Mouse (Mus musculus): Measurements from ENCODE around the gene Bex6. TPM values are rescaled to one million over a fixed set of nuclear protein-coding genes. Genes with fewer than 3 reads are reported as not detected.
A peak's percentile ranks its signal among the peaks of the same experiment; 100 is the strongest.

The Bex6 gene
- polyA plus RNA-seq, 1 experiment from 2014 or later, result not detected

DNA sequence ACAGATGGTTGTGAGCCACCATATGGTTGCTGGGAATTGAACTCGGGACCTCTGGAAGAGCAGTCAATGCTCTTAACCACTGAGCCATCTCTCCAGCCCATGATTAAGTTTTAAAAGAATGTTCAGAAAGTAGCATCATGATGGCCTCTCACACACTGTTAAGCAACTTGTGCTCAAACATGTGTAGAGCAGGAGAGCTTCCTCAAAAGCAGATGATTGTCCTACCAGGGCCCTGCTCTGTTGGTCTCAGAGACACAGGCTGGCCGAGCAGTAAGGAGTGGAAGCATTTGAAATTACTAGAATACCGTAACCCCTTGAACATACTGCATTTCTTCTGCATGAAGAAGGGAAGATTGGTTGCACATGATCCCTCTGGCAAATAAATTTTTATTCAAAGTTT lies 20.7 kb upstream of the Bex6 start:
- Histone ChIP-seq H3K9ac (replicated peaks) (no peak overlapping the region), H3K4me3 (no peak overlapping the region), H3K9me3 (no peaks in the 10 kb centered on the region), H3K4me1 (peaks cover 29% of the 10 kb centered on the region), H3K27me3 (no peaks in the 10 kb centered on the region), H3K36me3 (no peaks in the 10 kb centered on the region), H3K27ac (replicated peaks) (no peak overlapping the region), H3K4me2 (replicated peaks) (no peak overlapping the region)
- ATAC-seq (replicated peaks), result no peak
- 88% methylated on average over 3 of the region's 3 CpGs for WGBS

DNA sequence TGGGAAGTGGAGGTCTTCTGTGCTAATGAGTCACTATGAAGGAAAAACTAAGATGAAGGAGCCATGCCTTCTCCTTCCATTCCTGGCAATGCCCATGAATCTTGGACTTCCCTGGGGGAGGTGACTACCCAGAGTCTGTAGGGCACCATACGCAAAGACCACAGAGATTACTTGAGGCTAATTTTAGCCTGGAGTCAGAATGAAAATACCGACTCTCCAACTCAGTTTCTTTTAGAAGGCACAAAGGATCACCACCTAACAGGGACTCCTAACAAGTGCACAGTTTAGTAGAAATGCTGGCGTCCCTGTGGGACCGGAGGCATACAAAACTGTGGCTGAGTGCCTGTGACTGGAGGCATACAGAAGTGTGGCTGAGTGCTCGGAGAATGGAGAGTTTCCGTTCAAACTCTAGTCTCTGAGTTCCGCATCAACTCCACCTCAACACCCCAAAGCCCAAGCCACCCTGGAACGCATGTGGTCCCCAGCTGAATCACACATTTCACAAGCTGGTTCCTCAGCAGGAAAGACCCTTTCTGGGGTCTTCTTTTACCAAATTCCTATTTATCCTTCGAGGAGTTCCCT lies 18.8 kb upstream of the Bex6 start:
- WGBS, result 90% methylated on average over 9 of the region's 9 CpGs
- H3K9ac ChIP-seq (replicated peaks), result no peak overlapping the region
- no peak overlapping the region for H3K4me2 ChIP-seq (replicated peaks)
- H3K4me1 ChIP-seq, result peaks cover 19% of the 10 kb centered on the region
- ATAC-seq (replicated peaks), result no peak
- H3K4me3 ChIP-seq, result no peak overlapping the region
- H3K9me3 ChIP-seq, result no peaks in the 10 kb centered on the region
- no peaks in the 10 kb centered on the region for H3K27me3 ChIP-seq
- H3K27ac ChIP-seq (replicated peaks), result no peak overlapping the region
- H3K36me3 ChIP-seq, result no peaks in the 10 kb centered on the region

DNA sequence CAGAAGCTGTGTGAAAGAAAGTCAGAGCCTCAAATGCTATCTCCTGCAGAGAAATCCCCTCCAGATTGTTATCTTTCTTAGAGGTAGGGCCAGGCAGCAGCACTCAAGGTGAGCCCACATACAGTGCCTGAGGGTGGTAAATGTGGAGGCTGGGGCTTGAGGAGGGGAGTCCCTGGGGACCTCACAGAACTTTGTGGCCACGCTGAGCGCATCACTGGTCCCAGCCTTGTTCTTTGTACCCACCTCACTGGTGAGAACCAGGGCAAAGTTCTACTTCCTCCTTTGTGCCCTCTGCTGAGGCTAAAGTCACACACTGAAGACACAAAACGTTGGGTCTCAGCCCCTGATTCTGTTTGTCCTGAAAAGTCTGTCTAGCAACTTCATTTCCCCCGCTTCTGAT lies 16.2 kb upstream of the Bex6 start:
- H3K27ac ChIP-seq (replicated peaks), result no peak overlapping the region
- no peak overlapping the region for H3K9ac ChIP-seq (replicated peaks)
- no peak overlapping the region for H3K4me3 ChIP-seq
- 80% methylated on average over 4 of the region's 4 CpGs for WGBS
- no peak for ATAC-seq (replicated peaks)
- no peak overlapping the region for H3K4me2 ChIP-seq (replicated peaks)
- H3K36me3 ChIP-seq, result no peaks in the 10 kb centered on the region
- no peaks in the 10 kb centered on the region for H3K27me3 ChIP-seq
- H3K4me1 ChIP-seq, result peaks cover 7% of the 10 kb centered on the region
- H3K9me3 ChIP-seq, result no peaks in the 10 kb centered on the region

DNA sequence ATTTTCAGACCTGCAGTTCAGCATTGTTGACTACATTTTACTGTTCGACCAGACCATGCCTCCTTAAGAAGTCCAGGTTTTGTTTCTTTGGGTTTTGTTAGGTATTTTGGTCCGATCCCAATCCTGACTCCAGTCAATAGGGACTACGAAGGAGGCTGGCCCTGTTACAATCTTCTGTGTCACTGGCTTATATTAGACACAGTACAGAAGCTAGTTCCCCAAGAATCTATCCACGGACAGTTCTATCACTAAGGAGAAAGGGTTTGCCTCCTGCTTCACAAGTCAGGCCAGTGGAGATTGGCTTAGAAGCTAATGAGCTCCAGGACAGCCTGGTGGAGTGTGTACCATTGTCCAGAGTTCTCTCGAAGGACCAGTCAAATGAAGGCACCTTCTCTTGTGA lies 15.7 kb upstream of the Bex6 start:
- H3K27me3 ChIP-seq, result no peaks in the 10 kb centered on the region
- no peak overlapping the region for H3K9ac ChIP-seq (replicated peaks)
- H3K4me2 ChIP-seq (replicated peaks), result no peak overlapping the region
- H3K9me3 ChIP-seq, result no peaks in the 10 kb centered on the region
- H3K4me1 ChIP-seq, result peaks cover 7% of the 10 kb centered on the region
- no peak overlapping the region for H3K4me3 ChIP-seq
- H3K36me3 ChIP-seq, result no peaks in the 10 kb centered on the region
- H3K27ac ChIP-seq (replicated peaks), result no peak overlapping the region
- 81% methylated on average over 5 of the region's 5 CpGs for WGBS
- ATAC-seq (replicated peaks), result no peak

DNA sequence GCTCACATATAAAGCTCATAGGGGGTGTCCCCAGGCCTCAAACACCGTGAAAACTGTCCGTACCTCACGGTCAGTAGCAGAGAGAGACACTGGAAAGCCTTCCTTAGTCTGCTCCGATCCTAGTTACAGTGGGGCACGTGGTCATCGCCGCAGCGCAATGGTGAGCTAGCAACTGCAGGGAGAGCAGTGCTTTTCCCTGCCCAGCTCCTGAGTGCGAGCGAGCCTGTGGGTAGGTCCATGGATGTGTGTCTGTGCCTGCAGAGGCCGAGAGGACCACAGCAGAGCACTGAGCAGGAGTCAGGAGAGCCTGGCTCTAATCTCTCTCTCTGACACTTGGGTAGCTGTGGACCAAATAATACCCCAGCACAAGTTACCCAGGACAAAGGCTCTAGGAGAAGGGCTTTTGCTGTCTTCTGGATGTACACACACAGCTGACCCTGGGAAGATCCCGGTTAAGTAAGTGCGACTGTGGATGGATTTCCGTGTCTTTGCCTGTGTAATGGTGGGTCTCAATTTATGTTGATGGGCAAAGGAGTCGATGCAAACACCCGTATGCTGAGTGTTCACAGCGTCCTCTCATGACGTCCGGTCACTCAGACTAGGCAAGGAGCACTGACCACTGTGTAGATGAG lies 15.1 kb upstream of the Bex6 start:
- Histone ChIP-seq H3K9ac (replicated peaks) (no peak overlapping the region), H3K9me3 (no peaks in the 10 kb centered on the region), H3K27me3 (no peaks in the 10 kb centered on the region), H3K4me2 (replicated peaks) (no peak overlapping the region; the same call in 1 of the 2 replicates), H3K36me3 (no peaks in the 10 kb centered on the region), H3K4me3 (no peak overlapping the region), H3K27ac (replicated peaks) (no peak overlapping the region), H3K4me1 (peaks cover 7% of the 10 kb centered on the region)
- ATAC-seq (replicated peaks), result no peak
- 73% methylated on average over 19 of the region's 19 CpGs for WGBS

DNA sequence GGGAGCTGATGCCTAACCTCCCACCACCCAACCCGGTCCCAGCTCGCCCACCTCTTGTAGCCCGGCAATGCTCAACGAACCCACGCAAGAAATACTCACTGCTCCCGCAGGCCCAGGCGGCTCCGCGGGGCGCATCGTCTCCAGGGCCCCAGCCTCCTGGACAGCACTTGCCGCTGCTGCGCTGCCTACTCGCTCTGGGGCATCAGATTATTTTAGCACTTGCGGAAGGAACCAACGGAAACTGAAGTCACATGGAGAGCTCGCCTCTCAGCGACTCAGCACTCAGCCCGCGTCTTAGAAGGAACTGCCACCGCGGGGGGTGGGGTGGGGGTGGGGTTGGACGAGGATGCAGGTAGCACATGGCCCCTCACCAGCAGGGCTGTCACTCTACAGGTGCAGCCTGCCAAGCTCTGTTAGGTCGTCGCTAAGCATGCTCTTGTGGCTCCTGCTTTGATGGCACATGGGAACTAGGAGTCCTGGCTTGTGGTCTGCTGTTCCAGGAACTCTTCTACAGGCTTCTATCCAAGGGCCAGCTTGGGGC lies 14.3 kb upstream of the Bex6 start, which contains the start of gene Nrros:
Gene Nrros (minus strand): TSS at position 314 of the 541 bp plus-strand sequence.
- ATAC-seq (replicated peaks), result 0 out of 2 replicates have a peak, but pooled peaks have one; percentile 23
- Histone ChIP-seq H3K9ac (replicated peaks) (peak within 1 kb of the TSS; percentile 37), H3K27me3 (no peaks in the 10 kb centered on the region), H3K36me3 (no peaks in the 10 kb centered on the region), H3K4me1 (peaks cover 7% of the 10 kb centered on the region), H3K4me2 (replicated peaks) (peak within 1 kb of the TSS; percentile 59), H3K9me3 (no peaks in the 10 kb centered on the region), H3K27ac (replicated peaks) (no peak within 1 kb of the TSS), H3K4me3 (peak within 1 kb of the TSS; percentile 38)
- 4% methylated on average over 25 of the region's 25 CpGs for WGBS

DNA sequence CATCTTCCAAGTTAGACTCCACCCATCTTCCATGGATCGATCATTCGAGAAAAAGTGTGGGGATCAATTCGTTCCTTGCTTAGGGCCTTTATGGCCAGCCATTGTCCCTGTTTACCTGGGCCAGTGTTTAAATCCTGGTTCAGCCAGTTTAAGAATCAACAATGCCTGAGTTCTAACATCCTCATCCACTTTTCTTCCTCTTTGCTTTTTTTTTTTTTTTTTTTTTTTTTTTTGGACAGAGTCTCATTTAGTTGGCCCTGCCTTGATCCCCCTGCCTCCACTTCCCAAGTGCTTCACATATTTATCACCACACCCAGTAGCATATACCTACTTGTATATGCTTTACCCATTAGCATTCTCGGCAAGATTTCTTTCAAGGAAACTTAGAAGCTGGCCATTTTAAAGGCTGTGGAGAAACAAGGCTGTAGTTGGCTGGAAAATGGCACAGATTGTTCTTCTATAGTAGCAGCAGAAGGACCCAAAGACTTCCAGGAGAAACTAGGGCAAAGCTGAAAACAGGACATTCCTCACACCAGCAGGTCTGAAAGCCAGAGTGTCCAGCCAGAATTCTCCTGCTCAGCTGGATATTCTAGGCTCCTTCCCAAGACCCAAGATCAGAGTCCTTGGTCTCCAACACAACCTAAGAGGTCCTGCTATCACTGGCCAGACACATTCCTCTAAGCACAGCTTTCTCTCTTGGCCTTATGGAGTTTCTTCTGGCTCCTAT lies 11.6 kb upstream of the Bex6 start:
- Histone ChIP-seq H3K9ac (replicated peaks) (no peak overlapping the region), H3K27me3 (no peaks in the 10 kb centered on the region), H3K27ac (replicated peaks) (no peak overlapping the region), H3K9me3 (no peaks in the 10 kb centered on the region), H3K4me3 (no peak overlapping the region), H3K36me3 (no peaks in the 10 kb centered on the region), H3K4me2 (replicated peaks) (no peak overlapping the region), H3K4me1 (peaks cover 7% of the 10 kb centered on the region)
- ATAC-seq (replicated peaks), result no peak
- WGBS, result 89% methylated on average over 4 of the region's 4 CpGs

DNA sequence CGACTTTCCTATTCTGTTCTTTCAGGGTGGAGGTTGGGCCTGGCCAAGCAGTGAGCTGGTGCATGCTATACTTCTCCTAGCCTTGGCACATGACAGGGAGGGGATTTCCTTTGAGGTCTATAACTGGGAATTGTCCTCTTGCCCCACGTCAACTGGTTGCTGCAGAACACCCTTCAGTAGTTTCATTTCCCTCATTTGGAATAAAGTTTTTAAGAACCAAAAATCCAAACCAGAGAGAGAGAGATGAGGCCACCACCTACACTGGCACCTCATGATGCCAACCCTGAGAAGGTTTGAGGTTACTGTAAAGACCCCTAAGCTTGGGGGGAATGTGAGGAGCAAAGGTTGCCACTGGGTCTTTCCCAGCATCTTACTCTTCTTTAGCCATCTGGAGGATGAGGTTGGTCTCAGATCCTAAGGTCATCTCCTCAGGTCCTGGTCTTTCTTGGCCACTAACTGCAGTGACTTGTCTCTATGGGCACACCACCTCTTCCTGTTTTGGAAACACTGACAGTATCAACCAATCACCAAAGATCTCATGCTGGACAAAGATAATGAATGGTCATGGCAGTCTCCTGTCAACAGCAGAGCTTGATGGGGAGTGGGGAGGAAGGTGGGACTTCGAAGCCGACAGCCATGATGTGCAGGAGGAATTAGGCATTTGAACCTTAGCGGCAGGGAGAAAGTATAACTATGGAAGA lies 8.4 kb upstream of the Bex6 start:
- H3K9ac ChIP-seq (replicated peaks), result no peak overlapping the region
- no peak overlapping the region for H3K4me2 ChIP-seq (replicated peaks)
- no peak overlapping the region for H3K27ac ChIP-seq (replicated peaks)
- H3K36me3 ChIP-seq, result no peaks in the 10 kb centered on the region
- no peaks in the 10 kb centered on the region for H3K4me1 ChIP-seq
- no peaks in the 10 kb centered on the region for H3K9me3 ChIP-seq
- H3K27me3 ChIP-seq, result no peaks in the 10 kb centered on the region
- 91% methylated on average over 5 of the region's 5 CpGs for WGBS
- H3K4me3 ChIP-seq, result no peak overlapping the region
- ATAC-seq (replicated peaks), result no peak

DNA sequence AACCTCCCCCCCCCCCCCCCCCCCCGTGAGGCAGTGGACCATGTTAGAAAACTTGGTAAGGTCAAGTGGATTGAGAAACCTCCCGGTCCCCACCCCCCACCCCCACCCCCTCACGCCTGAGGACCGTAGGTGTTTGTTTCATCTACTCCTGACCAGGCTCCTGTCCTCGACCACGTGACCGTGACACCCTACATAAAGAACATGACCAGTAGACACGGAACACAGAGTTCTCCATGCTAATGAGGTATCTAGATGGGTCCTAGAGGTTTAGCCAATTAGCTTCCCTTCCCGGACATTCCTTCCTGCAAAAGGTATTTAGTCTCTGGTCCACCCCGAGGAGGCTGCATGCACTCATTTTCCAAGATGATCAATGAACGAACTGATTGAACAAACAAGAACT lies 6.2 kb upstream of the Bex6 start:
- no peak for ATAC-seq (replicated peaks)
- WGBS, result 80% methylated on average over 11 of the region's 11 CpGs
- no peak overlapping the region for H3K27ac ChIP-seq (replicated peaks)

DNA sequence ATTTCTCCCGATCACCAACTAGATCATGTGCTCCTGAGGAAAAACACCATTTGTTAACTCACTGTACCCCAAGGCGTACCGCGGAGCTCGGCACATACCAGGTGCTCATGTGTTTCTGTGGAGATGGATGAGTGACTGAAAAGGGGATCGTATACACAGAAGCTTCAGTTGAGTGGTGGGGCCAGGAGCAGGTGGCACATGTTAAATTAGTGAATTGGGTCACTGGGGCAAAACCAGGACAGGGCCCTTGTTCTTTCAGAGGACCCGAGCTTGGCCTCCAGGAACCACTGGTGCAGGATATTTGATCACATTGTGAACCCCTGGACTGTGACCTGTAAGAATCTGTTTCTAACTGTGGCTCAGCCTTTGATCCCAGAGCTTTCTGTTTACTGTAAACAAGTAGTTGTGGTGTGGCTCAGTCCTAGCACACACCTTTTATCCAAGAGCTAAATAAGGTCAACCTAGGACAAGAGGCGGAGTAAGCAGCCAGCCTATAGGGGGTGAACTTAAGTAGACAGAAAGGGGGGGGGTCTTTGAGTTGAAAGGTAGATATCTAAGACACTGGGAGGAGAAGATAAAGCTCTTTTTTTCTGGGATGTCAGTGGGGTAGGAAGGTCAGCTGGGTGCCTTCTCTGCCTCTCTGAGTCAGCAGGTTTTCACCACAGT lies 5.2 kb upstream of the Bex6 start:
- Histone ChIP-seq H3K4me1 (peaks cover 6% of the 10 kb centered on the region; the same call in 1 of the 2 replicates), H3K4me2 (replicated peaks) (no peak overlapping the region), H3K27me3 (no peaks in the 10 kb centered on the region), H3K4me3 (no peak overlapping the region), H3K9me3 (no peaks in the 10 kb centered on the region), H3K9ac (replicated peaks) (no peak overlapping the region), H3K36me3 (no peaks in the 10 kb centered on the region), H3K27ac (replicated peaks) (no peak overlapping the region)
- no peak for ATAC-seq (replicated peaks)
- 90% methylated on average over 8 of the region's 8 CpGs for WGBS

More for the DNA sequence above, 6.2 kb upstream of the Bex6 start:
- Histone ChIP-seq H3K9me3 (no peaks in the 10 kb centered on the region), H3K27me3 (no peaks in the 10 kb centered on the region), H3K4me2 (replicated peaks) (no peak overlapping the region), H3K4me1 (peaks cover 6% of the 10 kb centered on the region; the same call in 1 of the 2 replicates), H3K4me3 (no peak overlapping the region), H3K9ac (replicated peaks) (no peak overlapping the region), H3K36me3 (no peaks in the 10 kb centered on the region)

DNA sequence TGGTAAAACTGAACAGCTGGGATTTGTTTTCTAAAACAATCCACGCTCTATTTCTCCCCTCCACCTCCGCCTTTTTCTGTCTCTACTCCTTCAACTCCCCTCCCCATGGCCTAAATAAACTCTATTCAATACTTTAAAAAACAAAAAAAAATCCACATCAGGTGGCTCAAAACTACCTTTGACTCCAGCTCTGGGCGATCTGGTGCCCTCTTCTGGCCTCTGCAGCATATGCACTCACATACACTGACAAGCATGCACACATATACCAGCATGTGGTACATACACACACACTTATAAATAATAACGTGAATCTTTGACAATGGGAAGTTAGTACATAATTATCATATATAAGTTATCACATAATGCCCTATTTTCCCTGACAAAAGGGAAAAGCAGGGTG lies 4.6 kb upstream of the Bex6 start:
- no peak for ATAC-seq (replicated peaks)
- peaks cover 6% of the 10 kb centered on the region; the same call in 1 of the 2 replicates for H3K4me1 ChIP-seq
- no peak overlapping the region for H3K4me3 ChIP-seq
- H3K9ac ChIP-seq (replicated peaks), result no peak overlapping the region
- no peaks in the 10 kb centered on the region for H3K9me3 ChIP-seq
- no peak overlapping the region for H3K27ac ChIP-seq (replicated peaks)
- no peaks in the 10 kb centered on the region for H3K27me3 ChIP-seq
- 90% methylated on average over 4 of the region's 4 CpGs for WGBS
- H3K4me2 ChIP-seq (replicated peaks), result no peak overlapping the region
- H3K36me3 ChIP-seq, result no peaks in the 10 kb centered on the region
